Mouse (Mus musculus) liver, embryonic 14.5 days (tissue): ENCODE measurements around the gene Rabl6.

ENCODE experiments used
- CTCF ChIP-seq: IDR thresholded peaks from 2 replicates; pipeline ENCODE4 v1.5.1; 2016; ENCODE audit warnings: antibody characterized with exemption, low read depth, control low read depth
- EP300 ChIP-seq: IDR thresholded peaks from 2 replicates; pipeline ENCODE4 v1.6.1; 2016; ENCODE audit warnings: antibody characterized with exemption, low read depth

DNA sequence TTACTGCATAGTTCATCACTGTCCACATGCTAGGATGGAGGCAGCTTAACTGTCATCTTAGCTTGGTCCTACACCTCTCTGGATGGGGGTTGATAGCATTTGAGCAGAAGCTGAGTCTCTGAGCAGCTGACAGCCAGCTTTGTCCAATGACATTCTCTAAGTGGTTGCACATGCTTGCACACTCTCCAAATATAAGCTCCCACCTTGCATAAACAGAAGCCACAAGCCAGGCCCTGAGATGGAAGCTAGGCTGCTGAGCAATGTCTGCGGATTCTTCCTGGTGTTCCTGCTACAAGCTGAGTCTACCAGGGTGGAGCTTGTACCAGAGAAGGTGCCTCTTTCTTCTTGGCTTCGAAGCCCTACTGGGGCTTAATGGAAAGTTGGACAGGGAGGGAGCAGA is 44.6 kb upstream of the Rabl6 start, which contains the start of gene Lcn8:
- TF ChIP-seq CTCF (no peak), EP300 (no peak)
